Mouse (Mus musculus) adrenal gland, postnatal 10 days (tissue): ENCODE results near the gene Med25. TPM values are rescaled to one million over a fixed set of nuclear protein-coding genes. Genes with fewer than 3 reads are reported as not detected.
"Not testable (repeated sequence)": the region's sequence is repeated elsewhere in the genome, so short reads cannot be mapped to it uniquely, and the experiment has no call there.

ENCODE experiments used
- DNase-seq: peaks from one replicate; pipeline ENCODE4 v3.0.0; 2021; ENCODE audit warnings: mixed read lengths
- total RNA-seq, 2 experiments: library from RNA; stranded (reverse); gene quantifications; 2 replicates each; pipeline ENCODE4 v1.2.3; 2021

Gene Med25
- total RNA-seq, 2 experiments from 2014 or later: 73.7 to 83.7 TPM

DNA sequence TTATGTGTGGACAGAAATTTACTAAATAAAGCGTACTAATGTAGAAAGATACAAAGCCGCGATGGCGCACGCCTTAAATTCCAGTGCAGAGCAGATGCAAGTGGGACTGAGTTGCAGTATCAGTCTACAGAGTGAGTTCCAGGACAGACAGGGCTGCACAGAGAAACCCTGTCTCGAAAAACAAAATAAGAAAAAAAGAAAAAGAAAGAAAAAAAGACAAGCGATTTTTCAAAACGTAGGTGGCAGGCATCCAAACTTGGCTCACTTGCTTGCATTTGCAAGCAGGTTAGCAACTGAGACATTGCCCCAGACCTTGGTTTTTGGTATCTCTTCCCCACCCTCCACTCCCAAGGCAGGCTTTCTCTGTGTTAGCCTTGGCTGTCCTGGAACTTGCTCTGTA is 685 bp upstream of the Med25 start:
- no peak for DNase-seq

DNA sequence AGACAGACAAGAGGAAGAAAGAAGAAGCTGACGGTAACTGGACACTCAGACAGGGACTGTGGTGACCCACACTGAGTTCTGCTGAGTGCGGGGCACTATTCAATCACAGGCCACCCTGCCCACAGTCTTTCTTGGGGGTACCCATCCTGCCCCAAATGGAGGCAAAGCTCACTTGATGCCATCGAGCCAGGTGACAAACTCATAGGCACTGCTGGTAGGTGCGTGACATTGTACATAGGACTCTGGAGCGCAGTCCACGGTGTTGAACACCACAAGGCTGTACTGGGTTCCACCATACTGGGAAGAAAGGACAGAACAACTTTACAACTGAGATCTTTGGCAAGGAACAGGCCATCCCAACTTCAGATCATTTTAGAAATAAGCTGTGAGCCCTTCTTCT is 901 bp downstream of the Med25 start:
- no peak for DNase-seq

DNA sequence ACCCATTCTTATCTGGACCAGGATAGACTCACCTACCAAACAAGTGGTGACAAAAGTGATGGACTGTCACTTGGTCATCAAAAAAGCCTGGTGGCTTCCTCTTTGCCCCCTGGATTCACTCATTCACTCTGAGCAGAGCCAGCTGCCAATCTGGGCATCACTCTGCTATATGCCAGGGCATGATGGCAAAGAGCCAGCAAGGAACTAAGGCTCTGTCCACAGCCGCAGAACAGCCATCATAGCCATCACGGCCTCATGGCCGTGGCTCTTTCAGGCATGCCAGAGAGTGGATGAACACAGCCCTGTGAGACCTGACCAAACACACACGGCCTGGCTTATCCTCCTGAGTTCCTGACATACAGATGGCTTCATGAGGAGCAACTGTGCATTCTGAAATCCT is 1.8 kb downstream of the Med25 start:
- DNase-seq: no peak

DNA sequence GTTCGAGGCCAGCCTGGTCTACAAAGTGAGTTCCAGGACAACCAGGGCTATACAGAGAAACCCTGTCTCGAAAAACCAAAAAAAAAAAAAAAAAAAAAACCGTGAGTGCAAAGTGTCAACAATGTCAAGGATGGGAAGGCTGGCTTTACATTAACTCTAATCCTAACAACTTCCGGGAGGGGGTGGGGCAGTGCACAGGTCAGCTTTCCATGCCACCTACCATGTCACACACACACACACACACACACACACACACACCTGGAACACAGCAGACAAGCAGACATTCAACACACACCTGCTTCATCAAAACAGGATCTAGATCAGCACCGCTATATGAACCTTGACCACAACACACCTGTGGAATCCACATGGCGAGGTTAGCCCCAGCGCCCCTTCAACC is 2.3 kb downstream of the Med25 start:
- no peak for DNase-seq

DNA sequence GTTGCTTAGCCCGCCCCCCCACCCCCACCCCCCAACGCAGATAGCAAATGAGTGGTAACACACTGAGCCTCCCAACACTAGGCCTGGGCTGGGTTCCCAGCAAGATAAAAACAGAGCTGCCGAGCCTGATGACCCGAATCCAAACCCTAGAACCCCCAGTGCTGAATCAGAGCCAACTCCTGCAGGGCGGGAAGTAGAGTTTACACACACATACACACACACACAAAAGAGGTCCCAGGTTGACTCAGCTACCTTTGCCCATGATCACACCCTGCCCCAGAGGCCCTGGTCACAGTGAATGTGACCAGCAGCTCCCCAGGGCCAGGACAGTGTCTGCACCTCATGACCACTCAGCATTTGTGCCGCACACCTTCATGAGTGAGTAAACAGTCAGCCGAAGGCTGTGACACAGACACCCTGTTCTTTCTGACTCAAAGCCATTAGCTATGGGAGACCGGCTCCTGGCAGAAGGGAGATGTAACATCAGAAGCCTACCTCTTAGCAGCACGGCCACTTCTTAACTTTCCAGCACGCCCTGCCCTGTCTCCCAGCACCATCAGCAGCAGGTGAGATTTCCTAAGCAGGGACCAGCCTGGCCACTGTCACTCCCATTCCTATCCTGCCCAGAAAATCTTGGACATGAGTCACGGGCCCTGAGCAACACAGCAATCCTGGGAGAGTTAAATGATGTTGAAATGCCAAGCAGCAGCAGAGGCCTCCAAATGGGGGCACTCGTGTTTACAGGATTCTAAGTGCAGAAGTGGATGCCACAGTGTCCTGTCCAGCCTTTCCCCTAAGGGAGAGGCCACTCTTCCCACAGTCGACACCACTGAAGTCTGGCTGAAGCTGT is 4.0 kb downstream of the Med25 start:
- DNase-seq: peak; percentile 56

GRCm38 (mm10) chr7:44886964-44887363 is 5.5 kb downstream of the Med25 start:
- no peak for DNase-seq

GRCm38 (mm10) chr7:44884637-44885036 is 7.9 kb downstream of the Med25 start:
- no peak for DNase-seq

GRCm38 (mm10) chr7:44883036-44883435 is 9.5 kb downstream of the Med25 start:
- peak; percentile 64 for DNase-seq

DNA sequence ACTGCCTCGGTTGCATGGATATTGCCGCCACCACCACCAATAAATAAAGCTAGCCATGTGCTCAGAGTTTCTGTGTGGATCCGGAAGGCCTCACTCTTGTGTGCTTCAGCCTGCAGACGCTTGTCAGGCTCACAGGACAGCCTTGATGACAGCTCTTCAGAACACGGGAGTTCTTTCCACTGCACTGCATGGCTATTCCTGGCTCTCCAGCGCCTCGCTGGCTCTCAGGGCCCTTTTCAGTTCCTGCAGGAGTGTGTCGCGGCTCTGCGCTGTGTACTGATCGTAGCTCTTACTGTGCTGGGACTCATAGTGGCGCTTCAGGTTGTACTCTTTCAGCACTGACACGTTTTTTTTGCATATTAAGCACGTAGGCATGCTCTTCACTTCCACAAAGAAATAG is 14.7 kb downstream of the Med25 start:
- DNase-seq: no peak

GRCm38 (mm10) chr7:44871774-44872173 is 20.7 kb downstream of the Med25 start:
- DNase-seq: not testable (repeated sequence)

GRCm38 (mm10) chr7:44871181-44871580 is 21.3 kb downstream of the Med25 start:
- DNase-seq: no peak

- no peak for DNase-seq
Measured at GRCm38 (mm10) chr7:44870614-44871013, 21.9 kb downstream of the Med25 start.

DNA sequence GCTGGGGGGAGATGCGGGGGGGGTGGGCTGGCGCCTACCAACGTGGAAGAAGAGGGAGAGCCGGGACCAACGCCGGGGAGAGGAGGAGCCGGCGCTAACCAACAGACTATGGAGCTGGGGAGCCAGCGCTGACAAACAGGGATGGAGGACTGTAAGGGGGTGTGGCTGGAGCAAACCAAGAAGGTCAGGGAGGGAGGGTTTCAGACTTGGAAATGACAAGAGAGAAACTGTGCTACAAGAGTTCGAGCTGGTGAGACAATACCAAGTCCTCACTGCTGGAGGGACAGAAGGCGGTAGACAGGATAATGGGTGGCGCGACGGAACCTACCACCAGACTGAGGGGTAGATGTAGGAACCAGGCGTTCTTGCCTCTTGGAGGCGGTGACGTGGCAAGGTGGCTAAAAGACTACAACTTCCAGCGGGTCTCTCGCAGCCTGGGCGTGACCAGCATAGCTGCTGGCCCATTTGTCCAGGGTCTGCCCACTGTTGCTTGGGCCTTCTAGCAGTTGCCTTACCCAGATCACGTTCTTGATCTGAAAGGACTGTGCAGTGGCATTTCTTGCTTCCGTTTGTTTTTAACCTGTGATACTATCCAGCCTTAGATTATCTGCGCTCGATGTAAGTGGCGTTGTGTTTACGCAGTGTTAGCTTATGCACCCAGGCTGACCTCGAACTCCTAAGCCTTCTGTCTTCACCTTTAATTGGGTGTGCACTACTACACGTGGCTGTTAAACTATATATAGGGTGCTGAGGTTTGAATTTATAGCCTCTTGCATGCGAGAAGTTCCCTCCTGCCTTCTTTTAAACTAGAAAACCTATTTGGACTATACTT is 22.6 kb downstream of the Med25 start, which contains the start of gene Ptov1:
TSS of gene Ptov1 (minus strand) at position 92 of the 832 bp plus-strand sequence.
- DNase-seq: peak; percentile 92

GRCm38 (mm10) chr7:44868919-44869696 is 23.4 kb downstream of the Med25 start:
- DNase-seq: peak; percentile 82

- no peak for DNase-seq
Measured at GRCm38 (mm10) chr7:44868465-44868864, 24.0 kb downstream of the Med25 start.

DNA sequence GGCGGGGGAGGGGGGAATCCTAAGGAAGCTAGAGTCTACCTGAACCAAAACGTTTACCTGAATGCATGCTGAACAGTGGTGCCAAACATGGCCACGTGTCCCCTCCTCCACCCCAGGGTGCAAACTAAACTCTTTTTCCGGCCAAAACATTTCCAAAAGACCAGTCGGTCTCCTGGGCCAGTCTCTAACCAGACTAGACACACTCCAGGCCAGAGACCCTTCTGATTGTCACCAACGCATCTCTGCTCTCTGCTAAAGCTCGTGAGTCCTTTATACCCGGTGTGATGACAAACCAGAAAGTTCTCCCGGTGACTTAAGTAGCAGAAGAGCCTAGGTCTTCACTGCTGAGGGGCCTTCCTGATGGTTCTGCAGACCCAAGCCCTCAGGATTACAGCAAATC is 24.7 kb downstream of the Med25 start:
- no peak for DNase-seq

GRCm38 (mm10) chr7:44867010-44867702 is 25.4 kb downstream of the Med25 start:
- no peak for DNase-seq

GRCm38 (mm10) chr7:44866276-44867009 is 26.1 kb downstream of the Med25 start:
- DNase-seq: peak; percentile 90

DNA sequence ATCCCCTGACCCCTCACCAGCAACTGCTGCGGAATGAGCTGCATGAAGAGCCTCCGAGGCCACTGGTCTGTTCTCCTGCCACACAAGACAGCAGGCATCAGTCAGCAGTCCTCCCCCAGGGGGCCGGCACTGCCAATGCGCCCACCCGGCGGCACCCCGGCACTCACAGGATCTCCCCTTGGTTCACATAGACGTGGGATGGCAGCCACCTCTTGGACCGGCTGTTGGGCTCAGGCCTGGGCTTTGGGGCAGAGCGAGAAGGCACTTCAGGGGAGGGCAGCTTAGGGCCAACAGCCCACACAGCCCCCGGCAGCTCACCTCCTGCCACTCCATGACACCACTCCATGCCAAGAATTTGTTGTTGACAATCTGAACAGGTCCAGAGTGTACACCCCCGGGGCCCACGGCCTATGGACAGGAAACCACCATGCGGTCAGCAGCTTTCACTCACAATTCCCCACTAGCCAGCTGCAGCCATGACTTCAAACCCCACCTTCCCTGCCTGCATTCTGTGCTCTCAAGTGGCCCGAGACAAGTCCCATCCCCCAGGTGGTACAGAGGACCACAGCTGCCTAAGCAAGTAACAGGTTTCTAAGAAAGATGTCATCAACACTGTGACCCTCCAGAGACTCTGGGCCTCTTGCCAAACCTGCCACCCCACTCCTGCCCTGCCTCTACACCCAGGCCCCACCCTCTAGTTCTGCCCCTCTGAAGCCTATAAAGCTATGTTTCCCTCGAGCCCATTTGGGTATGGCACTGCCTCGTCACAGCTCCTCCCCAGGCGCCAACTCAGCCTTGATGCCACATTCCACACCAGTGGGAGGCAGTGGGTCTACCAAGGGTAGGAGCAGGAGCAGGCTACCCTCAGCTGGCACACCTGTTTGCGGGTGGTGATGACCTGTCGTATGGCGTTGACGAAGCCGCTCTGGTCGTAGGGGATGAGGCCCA is 27.6 kb downstream of the Med25 start:
- peak; percentile 51 for DNase-seq

DNA sequence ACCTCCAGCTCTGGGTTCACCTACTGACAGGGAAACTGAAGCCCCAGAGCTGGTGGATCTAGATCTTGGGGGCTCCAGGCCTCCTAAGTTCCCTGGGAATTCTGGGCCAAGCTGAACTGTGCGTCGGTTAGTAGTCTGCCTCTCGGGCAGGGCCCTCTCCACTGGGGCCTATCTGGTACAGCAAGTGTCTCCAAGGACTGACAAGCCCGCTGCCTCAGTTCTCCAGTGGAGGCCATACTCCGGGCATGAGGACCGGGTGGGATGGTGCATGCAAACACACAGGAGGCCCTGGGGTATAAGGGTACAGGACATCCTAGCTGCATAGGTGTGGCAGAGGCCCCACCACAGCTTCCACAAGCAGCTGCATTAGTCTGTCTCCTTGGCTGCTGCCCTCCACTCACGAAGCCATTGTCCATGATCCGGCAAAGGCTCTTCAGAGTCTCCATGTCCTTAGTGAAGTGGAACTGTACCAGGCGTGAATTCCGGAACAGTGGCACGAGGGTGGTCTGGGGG is 28.5 kb downstream of the Med25 start:
- DNase-seq: no peak
